Mouse (Mus musculus) kidney, adult 18-20 months (tissue): ENCODE measurements at regions not wholly inside any gene's neighbourhood (a gene's known extent, or its start where the extent isn't known, plus 50 kb on each side); places are given as distances from the start of the nearest gene placed in this dataset.

ENCODE experiments used
- DNase-seq: peaks from one replicate; pipeline ENCODE4 v3.0.0; 2021

DNA sequence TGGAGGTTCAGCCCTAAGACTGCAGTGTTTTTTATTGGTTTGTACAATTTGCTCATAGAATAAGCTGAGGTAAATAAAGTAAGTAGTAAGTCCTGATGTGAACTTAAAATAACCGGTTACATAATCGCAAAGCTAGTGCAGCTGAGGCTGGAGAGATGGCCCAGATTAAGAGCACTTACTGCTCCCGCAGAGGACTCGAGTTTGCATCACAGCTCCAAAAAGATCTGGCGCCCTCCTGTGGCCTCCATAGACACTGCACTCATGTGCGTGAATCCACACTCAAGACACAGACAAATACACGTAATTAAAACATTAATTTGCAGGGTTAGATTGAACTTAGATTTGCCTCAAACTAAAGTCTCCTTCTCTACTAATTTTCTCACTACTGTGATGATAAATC is 66.3 kb upstream of the 1700021F07Rik start:
- DNase-seq, result no peak

DNA sequence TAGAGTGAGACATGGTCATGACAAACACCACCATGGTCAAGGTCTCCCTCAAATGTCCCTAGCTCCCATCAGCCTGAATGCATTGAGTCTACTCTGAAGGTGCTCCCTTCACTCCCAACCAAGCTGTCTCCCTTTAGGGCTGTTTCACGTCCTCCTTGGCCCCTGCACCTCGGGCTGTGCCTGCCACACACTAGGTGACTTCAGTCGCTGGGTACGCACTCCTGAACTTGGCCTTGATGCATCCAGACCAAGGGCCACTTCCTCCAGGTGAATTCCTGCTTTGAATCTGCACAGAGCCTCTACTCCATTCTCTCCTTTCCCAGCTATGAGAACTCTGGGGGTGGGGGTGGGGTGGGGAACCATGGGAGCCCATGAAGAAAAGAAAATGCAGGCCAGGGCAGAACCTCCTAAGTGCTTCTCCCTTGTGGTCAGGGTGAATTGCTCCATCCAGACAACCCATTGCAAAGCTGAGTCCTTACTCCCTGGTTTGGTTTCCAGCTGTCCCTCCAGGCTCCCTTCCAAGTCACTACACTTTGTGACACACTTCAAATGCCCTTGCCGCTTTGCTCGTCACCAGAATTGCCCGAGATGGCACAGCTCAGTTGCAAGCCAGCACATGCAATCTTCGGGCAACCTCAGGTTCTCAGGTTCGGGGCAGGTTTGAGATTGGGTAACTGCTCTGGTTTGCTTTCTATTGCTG is 65.3 kb upstream of the 1700021F07Rik start:
- no peak for DNase-seq

DNA sequence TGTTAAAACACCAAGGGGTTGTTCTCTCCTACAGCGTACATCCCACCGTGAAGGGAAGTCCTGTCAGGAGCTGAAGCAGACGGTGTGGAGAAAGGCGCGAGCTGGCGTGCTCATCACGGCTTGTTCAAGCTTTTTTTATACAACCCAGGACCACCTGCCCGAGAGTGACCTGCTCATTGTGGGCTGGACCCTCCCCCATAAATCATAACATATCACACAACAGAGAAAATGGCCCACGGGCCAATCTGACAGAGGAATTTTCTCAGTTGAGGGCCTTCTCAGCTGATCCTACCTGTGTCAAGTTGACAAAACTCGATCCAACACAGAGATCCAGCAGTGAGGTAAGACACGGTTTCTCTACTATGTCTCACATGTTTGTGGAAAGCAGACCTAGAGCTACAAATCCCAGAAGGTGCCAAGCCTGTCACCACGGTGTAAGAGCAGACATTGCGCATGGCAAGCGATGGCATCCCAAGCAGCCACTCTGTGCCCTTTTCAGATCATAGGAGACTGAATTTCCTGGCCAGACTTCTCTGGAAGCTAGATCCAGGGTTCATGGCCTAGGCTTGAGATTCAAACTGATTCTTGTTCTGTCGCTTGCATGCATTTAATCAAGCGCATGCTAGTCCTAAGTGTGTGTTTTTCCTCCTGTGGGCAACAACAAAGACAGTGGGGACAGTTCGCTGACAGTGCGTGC is 64.6 kb upstream of the 1700021F07Rik start:
- no peak for DNase-seq

DNA sequence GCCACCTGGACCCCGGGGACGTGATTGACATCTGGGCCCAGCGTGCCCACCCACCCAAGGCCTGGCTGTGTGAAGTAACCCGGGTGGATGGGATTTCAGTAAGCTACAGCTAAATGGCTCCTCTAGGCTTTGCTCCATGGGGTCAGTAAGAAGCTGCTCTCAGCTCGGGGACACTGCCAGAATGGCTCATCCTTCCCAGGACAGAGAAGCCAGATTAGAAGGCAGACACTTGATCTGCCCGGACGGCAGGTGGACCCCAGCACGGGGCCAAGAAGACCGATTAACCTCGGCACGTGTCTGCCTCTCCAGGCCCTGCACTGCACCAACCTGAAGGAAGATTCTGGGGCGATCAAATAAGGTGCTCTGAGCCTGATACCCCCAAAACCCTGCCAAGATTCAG is 63.5 kb upstream of the 1700021F07Rik start:
- no peak for DNase-seq

DNA sequence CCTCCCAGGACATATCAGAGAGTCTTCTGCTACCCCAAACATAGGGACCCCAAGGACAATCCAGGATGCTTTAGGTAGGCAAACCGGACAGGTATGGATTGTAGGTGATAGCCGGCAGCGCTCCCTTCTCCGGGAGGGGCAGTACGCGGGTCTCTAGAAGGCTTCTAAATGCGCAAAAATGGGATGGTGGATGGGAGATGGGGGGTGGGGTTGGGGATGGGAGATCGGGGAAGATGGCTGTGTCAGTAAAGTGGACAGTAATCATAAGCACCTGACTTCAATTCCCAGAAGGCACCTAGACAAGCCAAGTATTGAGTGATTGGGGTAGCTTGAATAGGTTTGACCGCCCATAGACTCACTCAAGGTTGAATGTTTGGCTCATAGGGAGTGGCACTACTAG is 59.1 kb upstream of the 1700021F07Rik start:
- DNase-seq, result no peak

DNA sequence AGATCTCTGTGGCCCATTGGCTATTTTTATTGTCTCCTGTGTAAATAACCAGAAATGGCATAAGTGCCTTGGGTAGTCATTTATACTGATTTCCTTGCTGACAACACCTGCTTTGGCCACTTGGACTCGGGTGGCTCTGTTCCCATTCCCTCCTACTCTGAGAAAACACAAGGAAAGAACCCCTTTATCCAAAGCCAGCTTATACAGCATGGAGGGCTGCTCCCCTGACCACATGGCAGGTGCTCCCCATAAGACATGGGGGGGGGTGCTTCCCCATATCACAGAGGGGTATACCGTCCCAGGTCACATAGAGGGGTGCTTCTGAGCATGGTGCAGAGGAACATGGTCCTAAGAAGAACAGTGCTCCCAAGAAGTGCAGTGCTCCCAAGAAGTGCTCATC is 57.8 kb upstream of the 1700021F07Rik start:
- DNase-seq, result no peak

DNA sequence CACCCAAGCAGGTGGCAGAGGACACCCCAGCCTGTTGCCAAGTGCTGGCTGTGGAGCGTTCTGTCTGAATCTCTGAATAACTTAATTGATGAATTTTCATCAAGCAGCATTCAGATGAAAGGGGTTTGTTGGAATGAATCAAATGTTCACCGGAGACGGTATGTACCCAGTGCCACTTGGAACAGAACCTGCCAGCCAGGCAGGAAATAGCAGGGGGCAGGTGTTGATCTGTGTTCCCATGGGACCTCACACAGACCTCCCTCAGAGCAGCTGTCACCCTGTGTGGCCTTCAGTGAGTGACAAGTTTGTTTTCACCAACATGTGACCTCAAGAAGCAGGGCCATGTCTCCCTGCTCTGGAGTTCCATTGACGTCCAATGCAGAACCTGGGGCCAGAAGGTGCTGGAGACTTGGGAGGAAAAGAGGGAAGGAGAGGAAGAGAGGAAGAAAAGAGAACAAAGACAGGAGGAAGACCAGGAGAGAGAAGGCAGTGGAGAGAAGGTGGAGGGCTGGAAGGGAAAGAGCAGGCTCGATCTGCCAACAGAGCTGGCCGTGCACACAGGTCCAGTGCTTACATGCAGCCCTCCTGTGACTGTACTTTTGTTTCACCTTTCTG is 57.3 kb upstream of the 1700021F07Rik start:
- DNase-seq, result no peak

DNA sequence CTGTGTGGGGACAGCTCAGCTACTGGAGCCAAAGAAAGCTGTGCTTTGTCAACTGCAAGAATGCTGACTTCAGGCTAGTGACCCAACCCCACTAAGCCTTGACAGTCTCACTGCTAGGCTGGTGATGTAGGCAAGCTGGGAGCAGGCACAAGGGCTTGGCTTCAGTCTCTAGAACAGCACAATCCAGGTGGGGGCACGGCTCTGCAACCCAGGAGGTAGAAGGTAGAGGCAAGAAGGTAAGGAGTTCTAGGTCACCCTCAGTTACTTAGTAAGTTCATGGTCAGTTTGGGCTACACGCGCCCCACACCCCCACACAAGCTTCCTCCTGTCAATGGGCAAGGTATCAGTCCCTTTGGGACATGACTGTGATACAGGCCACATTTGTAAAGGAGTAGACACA is 54.2 kb upstream of the 1700021F07Rik start:
- no peak for DNase-seq

DNA sequence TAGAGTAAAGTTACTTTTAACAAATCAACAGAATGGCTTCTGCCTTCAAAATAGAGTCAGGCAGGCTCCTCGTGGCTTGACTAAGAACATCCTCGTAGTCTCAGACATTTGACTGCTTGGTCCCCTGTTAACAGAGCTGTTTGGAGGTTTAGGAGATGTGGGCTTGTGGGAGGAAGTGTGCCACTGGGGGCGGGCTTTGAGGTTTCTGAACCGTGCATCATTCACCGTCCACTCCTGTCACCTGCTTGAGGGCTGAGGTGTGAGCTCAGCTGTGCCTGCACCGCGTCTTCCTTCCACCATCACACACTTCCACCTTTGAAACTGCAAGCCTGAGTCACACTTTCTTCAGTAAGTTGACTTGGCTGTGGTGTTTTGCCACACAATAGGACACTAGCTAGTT is 52.6 kb upstream of the 1700021F07Rik start:
- DNase-seq, result no peak
